Mouse (Mus musculus): ENCODE results near the gene Atf7.

DNA sequence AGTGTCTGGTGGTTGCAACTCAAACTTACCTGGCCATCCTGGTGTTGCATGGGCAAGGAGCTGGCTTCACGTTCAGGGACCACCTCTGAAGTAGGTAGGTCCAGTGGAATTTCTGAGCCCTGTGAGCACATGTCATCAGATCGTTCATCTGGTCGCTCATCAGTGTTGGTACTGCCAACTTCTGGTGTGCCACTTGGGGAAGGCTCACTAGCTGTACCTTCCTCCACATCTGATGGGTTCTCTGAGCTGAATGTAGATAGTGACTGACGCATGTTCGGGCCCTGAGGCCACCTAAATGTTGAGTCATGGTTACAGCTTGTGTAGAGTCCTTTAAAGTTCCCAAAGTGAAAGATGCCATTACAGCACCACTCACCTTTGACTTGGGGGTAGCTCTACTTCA, 124.8 kb downstream of the Atf7 start:
- TF ChIP-seq CTCF (IDR thresholded peaks at IDR 0.05; ENCODE audit: low read depth): no peak
- TF ChIP-seq EP300 (IDR thresholded peaks at IDR 0.05; ENCODE audit: low read depth): no peak

All from heart, postnatal 0 days (tissue).